Mouse (Mus musculus): ENCODE results near the gene Abca13.

DNA sequence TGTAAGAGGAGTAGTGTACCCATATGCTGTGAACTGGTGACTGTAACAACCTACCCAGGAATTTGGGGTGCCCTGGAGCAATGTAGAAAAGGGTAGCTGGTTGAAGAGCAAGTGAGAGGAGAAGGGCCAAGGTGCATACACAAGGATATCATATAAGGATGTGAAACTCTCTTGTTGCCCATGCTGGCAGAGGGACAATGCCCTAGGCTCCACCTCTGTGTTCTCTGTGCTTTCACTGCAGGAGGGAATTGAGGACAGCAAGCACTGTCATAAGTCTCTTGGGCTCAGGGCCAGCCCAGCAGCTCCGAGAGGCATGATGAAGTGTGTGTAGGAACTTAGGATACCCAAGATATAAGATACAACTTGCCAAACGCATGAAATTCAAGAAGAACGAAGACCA, 225.2 kb downstream of the Abca13 start:
- TF ChIP-seq KAT2A (IDR thresholded peaks at IDR 0.05; ENCODE audit: insufficient replicate concordance, low read length) (no peak), CHD1 (IDR thresholded peaks at IDR 0.05; ENCODE audit: low read depth, low read length) (no peak), EP300 (IDR thresholded peaks at IDR 0.05; ENCODE audit: low read length) (no peak), ZC3H11A (IDR thresholded peaks at IDR 0.05; ENCODE audit: low read depth, low read length) (no peak), MAZ (IDR thresholded peaks at IDR 0.05; ENCODE audit: low read depth, low read length) (no peak), CTCF (conservative IDR thresholded peaks at IDR 0.05 in 1 of 2, IDR thresholded peaks at IDR 0.05 in 1 of 2; ENCODE audit: low read depth in 2 of 2, low read length in 2 of 2) (no peak), ZNF384 (IDR thresholded peaks at IDR 0.05; ENCODE audit: low read depth, low read length) (no peak), ETS1 (conservative IDR thresholded peaks at IDR 0.05; ENCODE audit: low read depth, low read length) (no peak), JUND (conservative IDR thresholded peaks at IDR 0.05; ENCODE audit: low read depth, low read length) (no peak), NRF1 (IDR thresholded peaks at IDR 0.05; ENCODE audit: low read depth, low read length) (no peak), HCFC1 (IDR thresholded peaks at IDR 0.05; ENCODE audit: low read depth, low read length) (no peak), MXI1 (IDR thresholded peaks at IDR 0.05; ENCODE audit: low read depth, low read length) (no peak), POLR2AphosphoS2 (IDR thresholded peaks at IDR 0.05; ENCODE audit: low read depth, low read length) (no peak), CHD2 (IDR thresholded peaks at IDR 0.05; ENCODE audit: low read length) (no peak)

All from CH12.LX (cell line).